Mouse (Mus musculus) gastrocnemius, adult 2 months (tissue): ENCODE measurements around the gene Mapkapk5. TPM values are rescaled to one million over a fixed set of nuclear protein-coding genes. Genes with fewer than 3 reads are reported as not detected.

ENCODE experiments used
- DNase-seq: peaks from one replicate; pipeline ENCODE4 v3.0.0; 2022
- H3K27ac ChIP-seq: fragments of 200-600 bp; 2 replicates; pipeline ENCODE4 v1.8.1; 2022; ENCODE audit warnings: mild to moderate bottlenecking
- H3K4me3 ChIP-seq: fragments of 200-600 bp; 2 replicates; pipeline ENCODE4 v1.8.1; 2022; ENCODE audit warnings: mild to moderate bottlenecking, moderate library complexity
- CTCF ChIP-seq: fragments of 200-600 bp; IDR thresholded peaks from 2 replicates; pipeline ENCODE4 v1.8.1; 2022; ENCODE audit warnings: antibody characterized with exemption, mild to moderate bottlenecking, moderate library complexity
- intact Hi-C: fragments of 180-260 bp; cut with DNase I; formaldehyde crosslinking; loops from one replicate; pipeline ENCODE4 v1.15.1; 2025
- long read RNA-seq, 2 experiments: library from polyadenylated mRNA; stranded (forward); transcript quantifications; one replicate each; pipeline ENCODE4 v2.0.0; 2021
- total RNA-seq, 2 experiments: library from RNA; stranded (reverse); gene quantifications; 2 replicates each; pipeline ENCODE4 v1.2.3; 2021

Gene Mapkapk5
- 100 to 1,000 TPM; 100 to 131 TPM for total RNA-seq
- long read RNA-seq, experiment 1, transcript Mapkapk5-204 (14 exons, 1,513 nt), result minor isoform, 5 of 17 reads
- long read RNA-seq, experiment 1, transcript Mapkapk5-201 (14 exons, 2,234 nt), result major isoform, 6 of 17 reads
- long read RNA-seq, experiment 1, partial matches to known transcripts, result 3 of 17 reads
- long read RNA-seq, experiment 1, other reads (novel, unspliced or antisense), result 0 of 17 reads
- long read RNA-seq, experiment 2, partial matches to known transcripts, result 0 of 7 reads
- long read RNA-seq, experiment 2, other reads (novel, unspliced or antisense), result 0 of 7 reads

- Histone ChIP-seq H3K4me3 (peak within 1 kb of the TSS; percentile 99), H3K27ac (peak within 1 kb of the TSS; percentile 99)
- intact Hi-C loops, result loop anchor here (5.0 kb wide), 1 partner anchor 56 kb away; no protein-coding TSS in a partner anchor
- TF ChIP-seq CTCF, result no peak
- peak; percentile 98 for DNase-seq
Measured at GRCm38 (mm10) chr5:121545793-121546529, at the start of gene Mapkapk5. Gene Mapkapk5, minus strand, starts transcription at chr5:121545905.

- no peak for DNase-seq
- intact Hi-C loops, result no loop called here
- no peak overlapping the region for H3K4me3 ChIP-seq
- peak overlapping the region; percentile 92 for H3K27ac ChIP-seq
- TF ChIP-seq CTCF, result no peak
Measured at GRCm38 (mm10) chr5:121594714-121595313, 49.1 kb upstream of the Mapkapk5 start.

- Histone ChIP-seq H3K4me3 (peak within 1 kb of the TSS; percentile 98), H3K27ac (peak within 1 kb of the TSS; percentile 92)
- intact Hi-C loops, result no loop called here
- DNase-seq, result peak; percentile 94
- TF ChIP-seq CTCF, result peak; percentile 36
Measured at GRCm38 (mm10) chr5:121593451-121594401, 48.0 kb upstream of the Mapkapk5 start, which contains the start of gene Aldh2. Gene Aldh2, minus strand, starts transcription at chr5:121593824.

DNA sequence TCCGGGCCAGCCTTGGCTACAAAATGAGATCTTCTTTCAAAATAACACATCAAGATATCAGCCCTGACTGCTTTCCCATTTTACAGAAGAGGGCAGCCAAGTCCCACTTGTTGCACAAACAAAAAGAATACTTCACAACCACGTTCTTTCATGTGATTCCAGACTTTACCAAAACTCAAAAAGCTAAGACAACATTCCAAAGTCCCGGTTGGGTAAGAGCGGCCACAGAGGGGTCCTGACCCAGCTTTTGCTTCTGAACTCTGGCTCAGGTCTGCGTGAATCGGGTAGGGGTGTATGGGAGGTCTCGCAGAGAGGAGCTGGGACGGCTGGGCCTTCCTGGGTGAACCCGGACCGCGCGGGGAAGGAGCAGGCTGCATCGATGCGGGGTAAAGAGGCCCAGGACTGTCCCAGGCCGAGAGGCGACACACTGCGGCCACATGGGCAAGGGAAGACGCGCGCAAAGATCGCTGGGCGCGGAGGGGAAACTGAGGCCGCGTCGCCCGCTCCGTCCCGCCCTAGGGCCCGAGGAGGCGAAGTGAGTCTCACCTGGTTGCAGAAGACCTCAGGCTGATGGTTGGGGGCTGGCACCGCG, 47.2 kb upstream of the Mapkapk5 start:
- Histone ChIP-seq H3K4me3 (peak overlapping the region; percentile 98), H3K27ac (peak overlapping the region; percentile 92)
- no peak for TF ChIP-seq CTCF
- intact Hi-C loops, result no loop called here
- DNase-seq, result no peak

GRCm38 (mm10) chr5:121592064-121592815, 46.5 kb upstream of the Mapkapk5 start:
- DNase-seq, result no peak
- H3K4me3 ChIP-seq, result peak overlapping the region; percentile 98
- no peak for TF ChIP-seq CTCF
- intact Hi-C loops, result no loop called here
- peak overlapping the region; percentile 92 for H3K27ac ChIP-seq

GRCm38 (mm10) chr5:121591417-121592063, 45.8 kb upstream of the Mapkapk5 start:
- Histone ChIP-seq H3K4me3 (peak overlapping the region; percentile 98), H3K27ac (peak overlapping the region; percentile 92)
- TF ChIP-seq CTCF, result no peak
- no peak for DNase-seq
- intact Hi-C loops, result no loop called here

DNA sequence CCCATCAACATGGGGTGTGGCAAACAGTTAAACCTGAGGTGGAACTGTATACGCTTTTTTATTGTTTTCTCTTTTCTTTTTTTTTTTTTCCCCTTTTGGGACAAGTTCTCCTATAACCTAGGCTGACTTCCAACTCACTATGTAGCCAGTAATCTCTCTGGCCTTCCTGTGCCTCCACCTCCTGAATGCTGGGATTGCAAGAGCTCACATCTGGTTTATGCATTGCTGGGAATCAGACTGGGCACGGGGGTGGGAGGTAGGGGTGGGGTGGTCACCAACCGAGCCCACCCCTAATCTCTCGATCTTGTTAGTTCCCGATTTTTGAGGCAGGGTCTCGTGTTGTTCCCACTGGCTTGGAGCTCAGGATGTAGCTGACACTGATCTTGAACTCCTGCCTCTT, 44.2 kb upstream of the Mapkapk5 start:
- intact Hi-C loops, result no loop called here
- peak overlapping the region; percentile 40; the same call in 1 of the 2 replicates for H3K27ac ChIP-seq
- no peak overlapping the region for H3K4me3 ChIP-seq
- DNase-seq, result no peak
- TF ChIP-seq CTCF, result no peak

- peak; percentile 59 for DNase-seq
- H3K27ac ChIP-seq, result peak overlapping the region; percentile 90
- intact Hi-C loops, result no loop called here
- no peak for TF ChIP-seq CTCF
- peak overlapping the region; percentile 34 for H3K4me3 ChIP-seq
Measured at GRCm38 (mm10) chr5:121586400-121587039, 40.8 kb upstream of the Mapkapk5 start.

GRCm38 (mm10) chr5:121585699-121586098, 40.0 kb upstream of the Mapkapk5 start:
- intact Hi-C loops, result loop anchor here (2.0 kb wide), 1 partner anchor 17 kb away; no protein-coding TSS in a partner anchor
- no peak for TF ChIP-seq CTCF
- DNase-seq, result no peak
- Histone ChIP-seq H3K4me3 (no peak overlapping the region), H3K27ac (peak overlapping the region; percentile 90)

DNA sequence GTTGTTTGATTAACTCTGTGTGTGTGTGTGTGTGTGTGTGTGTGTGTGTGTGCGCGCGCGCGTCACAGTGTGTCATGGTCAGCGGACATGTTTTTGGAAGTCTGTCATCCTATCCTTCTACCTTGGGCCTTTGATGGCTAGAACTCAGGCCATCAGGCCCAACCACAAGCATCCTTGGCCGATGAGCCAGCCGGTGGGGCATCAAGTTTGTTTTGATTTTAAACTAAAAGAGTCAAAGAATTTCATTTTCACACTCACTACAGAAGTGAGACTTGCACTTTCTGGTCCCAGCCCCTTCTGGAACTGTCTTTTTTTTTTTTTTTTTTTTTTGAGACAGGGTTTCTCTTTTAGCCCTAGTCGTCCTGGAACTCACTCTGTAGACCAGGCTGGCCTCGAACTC, 39.3 kb upstream of the Mapkapk5 start:
- no peak for TF ChIP-seq CTCF
- intact Hi-C loops, result loop anchor here (2.0 kb wide), 1 partner anchor 18 kb away; no protein-coding TSS in a partner anchor
- no peak for DNase-seq
- Histone ChIP-seq H3K27ac (peak overlapping the region; percentile 90), H3K4me3 (no peak overlapping the region)
